Mouse (Mus musculus) yolk sac, embryonic 10.5 days (tissue): ENCODE measurements at regions not wholly inside any gene's neighbourhood (a gene's known extent, or its start where the extent isn't known, plus 50 kb on each side); places are given as distances from the start of the nearest gene placed in this dataset.

Experiments used
- DNase-seq: peaks from one replicate; pipeline ENCODE4 v3.0.0-alpha.2; 2017; ENCODE audit warnings: low spot score

- DNase-seq = no peak
Measured at GRCm38 (mm10) chr9:79111326-79111725, 496.0 kb downstream of the Cd109 start.

GRCm38 (mm10) chr9:79140970-79141369 lies 525.6 kb downstream of the Cd109 start:
- DNase-seq = no peak

GRCm38 (mm10) chr9:79146004-79146403 lies 530.7 kb downstream of the Cd109 start:
- no peak for DNase-seq

- no peak for DNase-seq
Measured at GRCm38 (mm10) chr9:79165596-79165995, 550.2 kb downstream of the Cd109 start.

GRCm38 (mm10) chr9:79173036-79173435 lies 545.6 kb downstream of the Col12a1 start:
- no peak for DNase-seq

GRCm38 (mm10) chr9:79179954-79180353 lies 538.7 kb downstream of the Col12a1 start:
- DNase-seq = no peak

GRCm38 (mm10) chr9:79195420-79195819 lies 523.2 kb downstream of the Col12a1 start:
- DNase-seq = no peak

GRCm38 (mm10) chr9:79201755-79202154 lies 516.9 kb downstream of the Col12a1 start:
- DNase-seq = no peak

GRCm38 (mm10) chr9:79213364-79213763 lies 505.3 kb downstream of the Col12a1 start:
- peak; percentile 60 for DNase-seq

- peak; percentile 7 for DNase-seq
Measured at GRCm38 (mm10) chr9:79215986-79216385, 502.6 kb downstream of the Col12a1 start.

- DNase-seq = no peak
Measured at GRCm38 (mm10) chr9:79216432-79216831, 502.2 kb downstream of the Col12a1 start.

GRCm38 (mm10) chr9:79233081-79233480 lies 485.6 kb downstream of the Col12a1 start:
- DNase-seq = no peak

- no peak for DNase-seq
Measured at GRCm38 (mm10) chr9:79233751-79234150, 484.9 kb downstream of the Col12a1 start.

GRCm38 (mm10) chr9:79269646-79270213 lies 448.9 kb downstream of the Col12a1 start:
- no peak for DNase-seq

- no peak for DNase-seq
Measured at GRCm38 (mm10) chr9:79270256-79270655, 448.4 kb downstream of the Col12a1 start.

GRCm38 (mm10) chr9:79287849-79288248 lies 430.8 kb downstream of the Col12a1 start:
- DNase-seq = no peak

GRCm38 (mm10) chr9:79295306-79295705 lies 423.3 kb downstream of the Col12a1 start:
- no peak for DNase-seq

- no peak for DNase-seq
Measured at GRCm38 (mm10) chr9:79301580-79301979, 417.1 kb downstream of the Col12a1 start.

- DNase-seq = no peak
Measured at GRCm38 (mm10) chr9:79310591-79310990, 408.0 kb downstream of the Col12a1 start.

GRCm38 (mm10) chr9:79317411-79317810 lies 401.2 kb downstream of the Col12a1 start:
- no peak for DNase-seq

- no peak for DNase-seq
Measured at GRCm38 (mm10) chr9:79346371-79347096, 372.1 kb downstream of the Col12a1 start.

GRCm38 (mm10) chr9:79392020-79392419 lies 326.6 kb downstream of the Col12a1 start:
- no peak for DNase-seq

- no peak for DNase-seq
Measured at GRCm38 (mm10) chr9:79414989-79415388, 303.6 kb downstream of the Col12a1 start.

- no peak for DNase-seq
Measured at GRCm38 (mm10) chr9:79430417-79430816, 288.2 kb downstream of the Col12a1 start.
